8 mouse cellular contexts compared by ENCODE assay signal in genomic region chr15:98777762-98778161, GRCm38 (mm10). TPM values are rescaled to one million over a fixed set of nuclear protein-coding genes. Genes with fewer than 3 reads are reported as not detected.
DNase-seq lines count a peak whose midpoint lies in the region; ATAC-seq lines count a peak whose summit lies in the region.

Gene Wnt10b, minus strand, starts transcription at chr15:98778150.

- WGBS in liver, embryonic 11.5 days, result 1% methylated on average over 29 of the region's 33 CpGs
- WGBS in embryonic facial prominence, embryonic 13.5 days, result under 1% methylated on average over 33 of the region's 33 CpGs
- under 1% methylated on average over 24 of the region's 33 CpGs for WGBS in intestine, embryonic 15.5 days
- 0% methylated on average over 31 of the region's 33 CpGs for WGBS in neural tube, embryonic 14.5 days

- no peak for ATAC-seq in liver, embryonic 11.5 days (replicated peaks; ENCODE audit: low FRiP score)
- ATAC-seq in embryonic facial prominence, embryonic 13.5 days (ENCODE audit: insufficient number of reproducible peaks, insufficient read depth, low FRiP score, low TSS enrichment, low read depth), result no peak
- no peak for ATAC-seq in intestine, embryonic 15.5 days
- no peak for ATAC-seq in neural tube, embryonic 14.5 days (ENCODE audit: low read depth)

- no peaks in the 10 kb centered on the region for H3K36me3 ChIP-seq in liver, embryonic 11.5 days (ENCODE audit: control insufficient read depth, insufficient read depth, low read length)
- no peaks in the 10 kb centered on the region for H3K36me3 ChIP-seq in embryonic facial prominence, embryonic 13.5 days
- no peaks in the 10 kb centered on the region for H3K36me3 ChIP-seq in intestine, embryonic 15.5 days
- H3K36me3 ChIP-seq in neural tube, embryonic 14.5 days (ENCODE audit: control insufficient read depth, insufficient read depth, low read length), result no peaks in the 10 kb centered on the region

- H3K4me2 ChIP-seq in liver, embryonic 11.5 days, result peak within 1 kb of the TSS; percentile 43
- peak within 1 kb of the TSS; percentile 56 for H3K4me2 ChIP-seq in embryonic facial prominence, embryonic 13.5 days
- peak within 1 kb of the TSS; percentile 57 for H3K4me2 ChIP-seq in intestine, embryonic 15.5 days (replicated peaks)
- peak within 1 kb of the TSS; percentile 17; the same call in 1 of the 2 replicates for H3K4me2 ChIP-seq in neural tube, embryonic 14.5 days (ENCODE audit: low read depth, low read length)

- no peak within 1 kb of the TSS for H3K27ac ChIP-seq in liver, embryonic 11.5 days (ENCODE audit: low read depth, low read length)
- H3K27ac ChIP-seq in embryonic facial prominence, embryonic 13.5 days, result peak within 1 kb of the TSS; percentile 36; the same call in 1 of the 2 replicates
- no peak within 1 kb of the TSS for H3K27ac ChIP-seq in intestine, embryonic 15.5 days
- no peak within 1 kb of the TSS for H3K27ac ChIP-seq in neural tube, embryonic 14.5 days (ENCODE audit: low read depth, low read length)

- H3K9ac ChIP-seq in liver, embryonic 11.5 days (ENCODE audit: low read depth, low read length), result no peak within 1 kb of the TSS
- peak within 1 kb of the TSS; percentile 61 for H3K9ac ChIP-seq in embryonic facial prominence, embryonic 13.5 days
- no peak within 1 kb of the TSS for H3K9ac ChIP-seq in intestine, embryonic 15.5 days
- H3K9ac ChIP-seq in neural tube, embryonic 14.5 days (replicated peaks; ENCODE audit: low read depth, low read length), result no peak within 1 kb of the TSS

- H3K9me3 ChIP-seq in liver, embryonic 11.5 days (ENCODE audit: control insufficient read depth, low read length), result no peaks in the 10 kb centered on the region
- no peaks in the 10 kb centered on the region for H3K9me3 ChIP-seq in embryonic facial prominence, embryonic 13.5 days
- no peaks in the 10 kb centered on the region for H3K9me3 ChIP-seq in intestine, embryonic 15.5 days
- no peaks in the 10 kb centered on the region for H3K9me3 ChIP-seq in neural tube, embryonic 14.5 days (ENCODE audit: control insufficient read depth, low read length)

- peak within 1 kb of the TSS; percentile 10 for H3K4me3 ChIP-seq in liver, embryonic 11.5 days (ENCODE audit: low read depth, low read length)
- peak within 1 kb of the TSS; percentile 40 for H3K4me3 ChIP-seq in embryonic facial prominence, embryonic 13.5 days
- H3K4me3 ChIP-seq in intestine, embryonic 15.5 days (replicated peaks), result peak within 1 kb of the TSS; percentile 31
- peak within 1 kb of the TSS; percentile 15; the same call in 1 of the 2 replicates for H3K4me3 ChIP-seq in neural tube, embryonic 14.5 days (ENCODE audit: low read depth, low read length)

- H3K27me3 ChIP-seq in liver, embryonic 11.5 days (replicated peaks; ENCODE audit: control insufficient read depth, insufficient read depth, low read length), result peaks cover 94% of the 10 kb centered on the region
- peaks cover 99% of the 10 kb centered on the region for H3K27me3 ChIP-seq in embryonic facial prominence, embryonic 13.5 days
- peaks cover 88% of the 10 kb centered on the region for H3K27me3 ChIP-seq in intestine, embryonic 15.5 days (replicated peaks)
- peaks cover 77% of the 10 kb centered on the region for H3K27me3 ChIP-seq in neural tube, embryonic 14.5 days (ENCODE audit: control insufficient read depth, insufficient read depth, low read length)

- no peak for DNase-seq in liver, embryonic 11.5 days (ENCODE audit: low spot score)
- DNase-seq in liver, result no peak
- no peak for DNase-seq in cerebellum, adult 9-11 months
- no peak for DNase-seq in urinary bladder, postnatal 36 days (ENCODE audit: low spot score in 2 of 2)
- no peak for DNase-seq in kidney, adult 11 months

- H3K4me1 ChIP-seq in liver, embryonic 11.5 days (replicated peaks; ENCODE audit: control insufficient read depth, insufficient read depth, low read length), result peaks cover 17% of the 10 kb centered on the region
- peaks cover 53% of the 10 kb centered on the region for H3K4me1 ChIP-seq in embryonic facial prominence, embryonic 13.5 days
- H3K4me1 ChIP-seq in intestine, embryonic 15.5 days (replicated peaks), result peaks cover 40% of the 10 kb centered on the region
- H3K4me1 ChIP-seq in neural tube, embryonic 14.5 days (ENCODE audit: control insufficient read depth, insufficient read depth, low read length), result peaks cover 8% of the 10 kb centered on the region

RNA-seq across cellular contexts. Expression of gene Wnt10b, which starts in this region (rescaled TPM):
- polyA plus RNA-seq in liver, embryonic 11.5 days (2014; fragmentation: Nextera tagmentation; extraction: Ambion mirVana), result not detected in 2 replicates
- polyA plus RNA-seq in embryonic facial prominence, embryonic 13.5 days (2015; fragmentation: Nextera tagmentation; extraction: Ambion mirVana), result 4.9 and 5.3 TPM in 2 replicates
- not detected in 2 replicates for polyA plus RNA-seq in intestine, embryonic 15.5 days (2015; fragmentation: Nextera tagmentation; extraction: Ambion mirVana)
- 0.19 TPM in 1 of 2 replicates, not detected in the other for polyA plus RNA-seq in neural tube, embryonic 14.5 days (2014; fragmentation: Nextera tagmentation; extraction: Ambion mirVana)
